Mouse (Mus musculus) CD4-positive, CD25-positive, alpha-beta regulatory T cell, adult 4 months (primary cell): ENCODE data around the gene A730009L09Rik. TPM values are rescaled to one million over a fixed set of nuclear protein-coding genes. Genes with fewer than 3 reads are reported as not detected.

ENCODE experiments used
- ATAC-seq: one replicate; pipeline ENCODE4 v1.8.0; 2017
- polyA plus RNA-seq, 2 experiments: library from polyadenylated mRNA; unstranded; fragments of 100-300 nt; shearing (Covaris generic); gene quantifications; one replicate each; pipeline ENCODE4 v1.2.1; 2017

Gene A730009L09Rik
- not detected for polyA plus RNA-seq

DNA sequence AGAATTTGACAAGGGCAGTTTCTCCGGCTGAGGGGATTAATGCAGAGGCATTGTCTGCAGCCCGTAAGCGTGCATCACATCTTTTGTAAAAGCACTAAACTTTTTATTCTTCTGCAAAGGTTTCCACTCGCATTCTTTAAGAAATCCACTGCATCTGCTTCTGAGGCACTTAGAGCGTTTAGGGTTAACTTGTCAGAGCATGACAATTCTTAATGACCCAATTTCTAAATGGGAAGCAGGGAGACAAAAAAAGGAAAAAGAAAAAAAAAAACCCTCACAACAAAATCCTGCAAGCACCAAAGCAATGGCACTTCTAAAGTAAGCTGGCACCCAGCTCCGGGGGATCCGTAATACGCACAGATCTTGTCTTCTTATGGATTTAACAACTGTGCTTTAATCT lies at the start of gene A730009L09Rik:
Gene A730009L09Rik, plus strand, starts transcription at position 301 of the 400 bp plus-strand sequence.
- ATAC-seq = no peak

- ATAC-seq = no peak
Observed at GRCm38 (mm10) chr16:84465581-84466165, 49.2 kb upstream of the A730009L09Rik start.

DNA sequence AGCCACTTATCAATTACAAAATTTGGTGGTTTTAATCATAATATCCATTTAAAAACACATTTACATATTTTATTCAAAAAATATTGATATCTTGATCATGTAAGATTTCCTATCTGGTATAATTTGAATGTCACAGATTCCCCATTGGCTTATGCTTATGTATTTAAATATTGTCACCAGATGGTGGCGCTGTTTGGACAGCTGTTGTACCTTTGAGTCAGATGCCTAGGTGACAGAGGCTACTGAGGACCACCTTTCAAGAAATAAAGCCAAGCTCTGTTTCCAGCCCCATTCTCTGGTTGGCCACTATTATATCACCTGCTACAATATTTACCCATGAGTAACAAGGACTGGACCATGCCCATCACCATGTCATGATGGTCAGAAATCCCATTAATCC lies 46.0 kb upstream of the A730009L09Rik start:
- no peak for ATAC-seq

GRCm38 (mm10) chr16:84469994-84470393 lies 44.9 kb upstream of the A730009L09Rik start:
- ATAC-seq = no peak

- ATAC-seq = no peak
Observed at GRCm38 (mm10) chr16:84473406-84473805, 41.5 kb upstream of the A730009L09Rik start.

DNA sequence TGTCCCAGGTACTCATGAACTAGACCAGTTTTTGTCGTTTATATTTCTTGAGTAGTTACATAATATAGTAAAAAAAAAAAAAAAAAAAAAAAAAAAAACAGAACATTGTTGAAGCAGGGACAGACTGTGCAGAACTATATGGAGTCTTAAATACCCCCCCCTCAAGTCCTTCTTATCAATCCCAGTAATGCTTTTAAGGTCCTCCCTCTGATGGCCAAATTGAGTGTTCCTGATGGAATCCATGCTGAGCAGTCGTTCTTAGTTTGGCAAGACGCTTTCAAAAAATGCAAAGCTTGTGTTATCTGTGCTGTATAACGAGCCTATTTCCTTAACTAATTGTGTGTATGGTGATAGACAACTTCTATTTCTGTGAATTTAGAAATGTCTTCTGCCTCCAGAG lies 40.2 kb upstream of the A730009L09Rik start:
- ATAC-seq = no peak

- ATAC-seq = no peak
Observed at GRCm38 (mm10) chr16:84476948-84477347, 38.0 kb upstream of the A730009L09Rik start.

DNA sequence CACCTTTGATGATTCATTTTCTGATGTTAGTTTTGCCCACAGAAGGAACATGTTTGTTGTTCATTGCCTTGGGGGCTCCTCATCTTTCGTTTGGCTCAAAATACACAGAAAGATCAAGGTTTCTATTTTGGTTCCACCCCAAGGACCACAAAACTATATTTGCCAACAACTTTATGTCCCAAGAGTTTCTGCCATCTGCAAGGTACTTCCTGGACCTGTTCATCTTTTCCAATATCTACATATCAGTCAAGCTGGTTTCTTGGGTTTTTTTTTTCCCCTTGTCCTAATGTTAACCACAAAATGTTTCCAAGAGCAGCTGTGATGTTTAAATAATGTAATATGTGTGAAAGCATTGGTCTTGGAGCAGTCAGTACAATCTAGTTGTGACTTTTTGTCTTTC lies 37.4 kb upstream of the A730009L09Rik start:
- ATAC-seq = no peak

- ATAC-seq = no peak
Observed at GRCm38 (mm10) chr16:84477952-84478351, 37.0 kb upstream of the A730009L09Rik start.

DNA sequence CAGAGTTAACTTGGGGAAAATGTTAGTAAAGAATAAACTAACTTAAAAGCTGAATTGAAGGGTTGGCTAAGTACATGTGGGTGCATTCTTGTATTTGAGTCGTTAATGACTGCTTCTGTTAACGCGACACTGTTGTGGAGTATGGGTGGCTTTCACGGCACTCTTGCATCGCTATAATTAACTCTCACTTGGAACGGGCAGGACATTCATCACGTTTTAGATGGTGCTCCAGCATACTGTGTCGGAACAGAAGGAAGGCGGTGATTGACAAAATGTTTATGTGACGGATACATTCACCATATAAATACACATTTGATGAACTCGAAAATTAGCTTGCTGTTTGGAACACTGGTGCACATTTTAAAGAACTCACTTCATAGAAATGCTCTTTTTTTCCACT lies 29.0 kb upstream of the A730009L09Rik start:
- ATAC-seq = no peak

DNA sequence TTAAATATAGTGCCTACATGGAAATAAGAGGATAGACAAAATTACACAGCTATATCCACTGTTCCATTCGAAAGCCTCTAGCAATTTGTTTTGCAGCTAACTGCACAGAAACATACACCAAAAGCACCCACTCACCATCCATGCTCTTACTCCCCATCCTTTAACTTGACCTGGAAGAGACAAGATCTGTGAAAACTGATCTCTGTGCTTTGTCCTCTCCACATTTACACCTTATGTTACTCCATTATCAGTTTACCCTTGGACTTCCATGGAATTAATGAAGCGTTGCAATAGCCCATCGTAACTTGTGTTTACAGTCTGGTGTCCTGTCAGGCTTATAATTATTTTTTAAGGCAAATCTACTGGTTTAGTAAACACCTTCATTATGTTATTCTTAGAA lies 20.1 kb upstream of the A730009L09Rik start:
- ATAC-seq = no peak

DNA sequence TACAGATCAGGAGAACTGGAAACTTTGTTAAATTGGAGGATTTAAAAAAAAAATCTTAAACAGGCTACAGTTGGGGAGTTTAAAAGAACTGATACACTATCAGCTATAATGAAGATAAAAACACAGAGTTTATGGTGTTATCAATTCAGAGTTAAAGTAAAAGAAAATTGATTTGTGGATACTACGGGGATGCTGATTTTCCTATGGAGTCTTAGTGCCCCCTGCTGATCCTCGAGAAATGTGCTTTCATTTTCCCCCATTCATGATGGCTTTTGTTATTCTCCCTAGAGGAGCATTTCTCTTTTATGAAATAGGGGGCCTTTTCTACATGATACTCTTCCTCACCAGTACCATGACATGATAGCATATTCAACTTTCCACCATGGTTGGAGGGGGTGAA lies 19.5 kb upstream of the A730009L09Rik start:
- no peak for ATAC-seq

GRCm38 (mm10) chr16:84507681-84508080 lies 7.2 kb upstream of the A730009L09Rik start:
- no peak for ATAC-seq

- no peak for ATAC-seq
Observed at GRCm38 (mm10) chr16:84521975-84522635, 7.2 kb downstream of the A730009L09Rik start.

- no peak for ATAC-seq
Observed at GRCm38 (mm10) chr16:84523061-84523460, 8.1 kb downstream of the A730009L09Rik start.

GRCm38 (mm10) chr16:84527375-84527774 lies 12.5 kb downstream of the A730009L09Rik start:
- peak; percentile 77 for ATAC-seq

DNA sequence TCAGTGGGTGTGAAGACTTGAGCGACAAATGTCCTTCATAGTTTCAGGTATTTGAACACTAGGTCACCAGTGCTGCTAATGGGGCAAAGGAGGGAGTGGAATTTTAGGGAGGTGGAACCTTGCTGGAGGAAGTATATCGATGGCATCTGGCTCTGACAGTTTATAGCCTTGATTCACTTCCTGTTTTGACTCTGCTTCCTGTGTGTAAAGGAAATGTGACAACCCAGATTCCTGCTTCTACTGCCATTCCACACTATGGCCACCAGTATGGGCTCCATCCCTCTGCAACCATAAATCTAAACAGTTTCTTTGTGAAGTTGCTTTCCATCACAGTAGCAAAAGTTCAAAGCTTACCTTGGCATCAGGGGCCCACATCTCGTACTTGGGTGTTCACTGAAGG lies 17.9 kb downstream of the A730009L09Rik start:
- ATAC-seq = no peak

DNA sequence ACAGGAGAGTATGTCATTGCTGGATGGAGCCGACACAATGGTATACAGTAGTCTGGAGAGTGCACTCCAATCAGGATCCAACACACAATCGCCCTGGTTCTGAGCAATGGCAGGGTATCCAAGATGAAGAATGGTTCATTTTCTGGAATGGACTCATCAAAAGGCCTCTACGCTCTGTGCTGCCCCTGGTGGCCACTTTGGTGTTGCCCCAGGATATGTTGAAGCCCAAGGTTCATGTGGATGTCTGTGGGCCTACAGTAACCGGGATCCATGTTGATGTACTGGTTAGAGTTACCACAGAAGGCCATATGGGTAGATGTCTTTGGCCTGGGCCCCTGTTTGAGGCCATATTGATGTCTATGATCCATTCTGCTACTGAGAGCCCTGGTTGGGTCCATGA lies 31.1 kb downstream of the A730009L09Rik start:
- ATAC-seq = peak; percentile 70

DNA sequence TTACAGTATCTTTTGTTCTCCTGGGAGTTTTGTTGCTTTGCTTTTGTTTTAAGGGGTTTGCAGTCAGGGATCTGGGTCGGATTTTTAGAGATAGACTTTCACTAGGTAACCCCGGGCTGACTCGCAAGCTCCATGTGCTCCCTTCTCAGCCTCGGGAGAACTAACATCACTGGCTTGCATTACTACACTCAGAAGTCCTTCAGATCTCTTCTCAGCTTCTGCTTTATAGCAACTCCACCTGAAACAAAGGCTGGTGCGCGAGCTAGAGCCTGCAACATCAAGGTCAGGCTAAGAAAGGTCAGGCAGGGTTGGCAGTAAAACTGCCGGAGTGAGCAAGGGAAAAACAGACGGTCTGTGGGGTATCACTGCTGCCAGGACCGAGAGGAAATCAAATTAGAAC lies 34.2 kb downstream of the A730009L09Rik start:
- ATAC-seq = no peak

DNA sequence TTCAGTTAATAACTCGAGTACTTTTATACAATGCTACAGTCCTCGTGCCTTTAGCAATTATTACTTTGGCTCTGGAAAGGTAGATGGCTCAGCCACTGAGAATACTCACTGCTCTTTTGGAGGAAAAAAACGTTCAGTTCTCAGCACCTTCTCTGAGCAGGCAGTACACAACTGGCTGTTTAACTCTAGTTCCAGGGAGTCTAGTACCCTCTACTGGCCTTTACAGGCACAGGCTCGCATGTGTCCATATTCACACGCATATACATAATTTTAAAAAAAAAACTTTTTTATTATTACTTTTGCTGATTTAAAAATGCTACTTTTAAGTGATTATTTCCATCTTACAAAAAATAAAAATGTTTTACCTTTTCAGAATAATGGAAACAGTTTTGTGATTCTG lies 35.5 kb downstream of the A730009L09Rik start:
- ATAC-seq = no peak

DNA sequence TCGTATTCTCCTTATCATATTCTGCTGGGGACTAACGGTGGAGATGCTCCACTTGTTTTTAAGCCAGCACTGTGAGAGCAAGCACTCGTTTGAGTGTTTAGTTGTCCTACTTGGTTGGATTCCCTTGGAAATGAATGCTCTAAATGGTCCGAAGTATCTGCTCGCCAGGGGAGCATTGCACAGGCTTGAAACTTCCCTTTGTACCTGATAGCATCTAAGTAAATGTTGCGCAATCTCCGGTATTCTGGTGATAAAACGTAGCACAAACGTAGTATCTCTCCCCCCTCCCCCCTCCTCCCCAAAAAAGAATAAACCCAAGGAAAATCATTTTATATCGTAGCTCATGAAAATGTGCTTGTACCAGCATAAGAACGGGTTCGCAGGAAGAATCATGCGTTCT lies 39.1 kb downstream of the A730009L09Rik start:
- peak; percentile 50 for ATAC-seq

DNA sequence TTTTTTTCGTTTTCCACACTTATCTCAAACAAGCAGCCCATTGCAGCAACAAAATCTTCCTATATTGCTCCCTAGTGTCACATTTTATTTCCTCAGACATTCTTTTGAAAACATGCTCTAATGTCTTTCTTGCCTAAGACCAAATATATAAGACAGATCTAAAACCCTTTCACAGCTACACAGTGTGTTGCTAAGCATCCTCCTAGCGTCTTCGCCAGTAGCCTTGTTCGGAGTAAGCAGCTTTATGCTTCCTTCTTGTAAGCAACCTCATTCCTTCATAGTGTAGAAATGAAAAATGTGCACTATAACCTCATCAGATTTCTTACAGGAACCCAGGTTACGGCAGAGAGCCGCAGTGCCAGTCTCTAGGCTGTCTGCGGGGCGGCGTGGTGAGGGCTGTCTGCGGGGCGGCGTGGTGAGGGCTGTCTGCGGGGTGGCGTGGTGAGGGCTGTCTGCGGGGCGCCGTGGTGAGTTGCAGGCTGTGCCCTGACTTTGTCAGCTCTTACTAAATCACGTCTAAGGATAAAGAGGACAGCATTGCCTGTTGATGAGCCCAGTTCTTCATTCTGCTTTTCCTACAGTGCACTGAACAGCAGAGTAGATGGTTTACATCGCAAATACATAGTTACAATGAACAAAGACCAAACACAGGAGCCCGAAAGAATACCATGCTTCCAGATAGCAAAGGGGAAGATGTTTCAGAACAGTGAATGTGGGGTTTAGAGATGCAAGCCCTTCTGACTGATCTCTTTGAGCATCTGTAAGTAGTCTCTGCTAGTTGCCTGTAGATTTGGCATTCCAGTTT lies 43.4 kb downstream of the A730009L09Rik start:
- ATAC-seq = no peak

- peak; percentile 66 for ATAC-seq
Observed at GRCm38 (mm10) chr16:84559569-84560278, 44.8 kb downstream of the A730009L09Rik start.
